Mouse (Mus musculus): ENCODE measurements around the gene Bcl2a1a. TPM values are rescaled to one million over a fixed set of nuclear protein-coding genes. Genes with fewer than 3 reads are reported as not detected.
"Not testable (repeated sequence)": the region's sequence is repeated elsewhere in the genome, so short reads cannot be mapped to it uniquely, and the experiment has no call there.

Bcl2a1a gene
- not detected in 2 replicates for polyA plus RNA-seq (2014; fragmentation: Nextera tagmentation; extraction: Ambion mirVana)

DNA sequence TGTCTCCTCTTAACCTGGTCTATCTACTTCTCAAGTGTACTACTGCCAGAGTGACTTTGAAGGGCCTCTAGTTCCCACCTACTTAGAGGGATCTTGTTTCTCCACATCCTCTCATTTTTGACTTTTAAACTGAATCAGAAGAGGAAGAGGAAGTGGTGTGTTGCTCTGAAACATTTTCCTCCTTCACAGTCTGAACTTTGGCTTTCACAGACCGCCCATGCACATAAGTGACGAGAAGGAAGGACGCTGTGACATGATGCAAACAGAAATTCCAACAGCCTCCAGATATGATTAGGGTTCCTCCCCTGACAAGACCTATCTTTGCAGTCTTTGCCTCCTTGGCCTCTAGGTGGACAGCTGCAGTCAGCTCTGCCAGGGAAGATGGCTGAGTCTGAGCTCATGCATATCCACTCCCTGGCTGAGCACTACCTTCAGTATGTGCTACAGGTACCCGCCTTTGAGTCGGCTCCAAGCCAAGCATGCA lies at the start of gene Bcl2a1a:
Gene Bcl2a1a (plus strand): TSS at position 231 of the 484 bp plus-strand sequence.
- DNase-seq (ENCODE audit: low spot score, missing footprints); ATAC-seq (ENCODE audit: low FRiP score); H3K4me3 ChIP-seq (ENCODE audit: low read depth, low read length); H3K27ac ChIP-seq (ENCODE audit: low read depth, low read length); H3K9me3 ChIP-seq (ENCODE audit: control insufficient read depth, low read length); H3K36me3 ChIP-seq (ENCODE audit: control insufficient read depth, insufficient read depth, low read length); H3K4me1 ChIP-seq (ENCODE audit: control insufficient read depth, insufficient read depth, low read length); H3K4me2 ChIP-seq; H3K27me3 ChIP-seq (ENCODE audit: control insufficient read depth, insufficient read depth, low read length); H3K9ac ChIP-seq (ENCODE audit: low read length): not testable (repeated sequence)
- 87% methylated on average over 5 of the region's 5 CpGs for WGBS

DNA sequence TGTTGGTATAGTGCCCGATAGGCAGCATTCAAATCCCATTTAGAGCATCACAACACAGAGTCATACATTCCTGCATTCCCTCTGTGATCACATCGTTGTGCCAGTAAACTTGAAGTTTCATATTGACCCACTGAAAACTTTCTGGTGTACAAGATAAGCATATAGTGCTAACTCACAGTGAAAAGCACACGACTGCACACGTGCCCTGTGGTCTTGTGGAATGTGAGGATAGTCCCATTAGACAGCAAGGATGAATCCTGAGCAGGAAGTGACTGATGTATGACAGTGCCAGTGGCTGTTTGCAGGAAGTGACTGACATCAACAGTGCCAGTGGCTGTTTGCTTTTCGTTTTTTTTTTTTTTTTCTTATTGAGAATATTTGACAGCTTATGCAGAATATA lies 40.1 kb upstream of the Bcl2a1a start:
- not testable (repeated sequence) for H3K4me2 ChIP-seq; DNase-seq (ENCODE audit: low spot score, missing footprints); H3K27ac ChIP-seq (ENCODE audit: low read depth, low read length); H3K36me3 ChIP-seq (ENCODE audit: control insufficient read depth, insufficient read depth, low read length); H3K27me3 ChIP-seq (ENCODE audit: control insufficient read depth, insufficient read depth, low read length); H3K4me3 ChIP-seq (ENCODE audit: low read depth, low read length); H3K9ac ChIP-seq (ENCODE audit: low read length); H3K4me1 ChIP-seq (ENCODE audit: control insufficient read depth, insufficient read depth, low read length); H3K9me3 ChIP-seq (ENCODE audit: control insufficient read depth, low read length); ATAC-seq (ENCODE audit: low FRiP score)
- 82% methylated on average over 4 of the region's 5 CpGs for WGBS

DNA sequence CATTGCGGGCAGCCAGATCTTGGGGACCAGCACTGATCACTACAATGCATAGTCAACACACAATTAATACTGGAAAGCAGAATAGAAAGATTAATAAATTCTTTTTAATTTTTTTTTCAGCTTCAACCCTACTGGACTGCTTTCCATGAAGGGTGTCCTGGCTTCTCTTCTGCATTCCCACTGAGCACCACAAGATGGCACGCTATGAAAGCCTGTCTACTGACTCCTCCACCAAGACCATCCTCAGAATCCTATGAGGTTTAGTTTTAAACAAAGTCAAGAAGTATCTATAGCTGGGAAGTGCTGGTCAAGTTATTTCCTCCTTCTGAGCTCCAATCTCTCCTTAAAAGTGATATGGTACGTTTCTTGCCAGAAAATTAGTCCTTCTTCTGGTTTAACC lies 18.4 kb upstream of the Bcl2a1a start:
- not testable (repeated sequence) for H3K27ac ChIP-seq (ENCODE audit: low read depth, low read length); H3K27me3 ChIP-seq (ENCODE audit: control insufficient read depth, insufficient read depth, low read length); H3K9ac ChIP-seq (ENCODE audit: low read length); ATAC-seq (ENCODE audit: low FRiP score); H3K4me1 ChIP-seq (ENCODE audit: control insufficient read depth, insufficient read depth, low read length); DNase-seq (ENCODE audit: low spot score, missing footprints); H3K4me2 ChIP-seq; H3K9me3 ChIP-seq (ENCODE audit: control insufficient read depth, low read length); H3K36me3 ChIP-seq (ENCODE audit: control insufficient read depth, insufficient read depth, low read length); H3K4me3 ChIP-seq (ENCODE audit: low read depth, low read length)
- 8% methylated on average over 1 of the region's 3 CpGs for WGBS

DNA sequence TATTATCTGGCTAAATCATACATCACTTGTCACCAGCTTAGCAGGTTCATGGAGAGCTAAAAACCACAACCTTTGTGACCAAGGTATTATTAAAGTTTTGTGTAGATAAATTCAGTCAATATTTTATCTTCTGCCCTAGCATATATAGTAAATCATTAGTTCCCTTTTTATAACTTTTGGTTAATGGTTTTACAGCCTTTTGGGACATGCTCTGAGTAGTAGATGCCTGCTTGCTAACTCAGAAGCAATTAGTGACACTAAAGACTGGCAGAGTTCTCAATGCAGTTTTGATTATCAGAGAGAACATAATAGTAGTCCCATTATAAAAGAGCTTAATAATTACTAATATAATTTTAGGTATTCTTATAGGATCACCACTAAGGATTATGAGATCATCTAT lies 5.2 kb upstream of the Bcl2a1a start:
- not testable (repeated sequence) for H3K27me3 ChIP-seq (ENCODE audit: control insufficient read depth, insufficient read depth, low read length); H3K4me1 ChIP-seq (ENCODE audit: control insufficient read depth, insufficient read depth, low read length); H3K27ac ChIP-seq (ENCODE audit: low read depth, low read length)

GRCm38 (mm10) chr9:88953151-88953550 lies 3.5 kb upstream of the Bcl2a1a start:
- H3K9ac ChIP-seq (ENCODE audit: low read length); ATAC-seq (ENCODE audit: low FRiP score): not testable (repeated sequence)

More for the DNA sequence above, 5.2 kb upstream of the Bcl2a1a start:
- not testable (repeated sequence) for H3K9me3 ChIP-seq (ENCODE audit: control insufficient read depth, low read length); H3K4me3 ChIP-seq (ENCODE audit: low read depth, low read length); DNase-seq (ENCODE audit: low spot score, missing footprints); H3K4me2 ChIP-seq; ATAC-seq (ENCODE audit: low FRiP score); H3K9ac ChIP-seq (ENCODE audit: low read length); H3K36me3 ChIP-seq (ENCODE audit: control insufficient read depth, insufficient read depth, low read length)

DNA sequence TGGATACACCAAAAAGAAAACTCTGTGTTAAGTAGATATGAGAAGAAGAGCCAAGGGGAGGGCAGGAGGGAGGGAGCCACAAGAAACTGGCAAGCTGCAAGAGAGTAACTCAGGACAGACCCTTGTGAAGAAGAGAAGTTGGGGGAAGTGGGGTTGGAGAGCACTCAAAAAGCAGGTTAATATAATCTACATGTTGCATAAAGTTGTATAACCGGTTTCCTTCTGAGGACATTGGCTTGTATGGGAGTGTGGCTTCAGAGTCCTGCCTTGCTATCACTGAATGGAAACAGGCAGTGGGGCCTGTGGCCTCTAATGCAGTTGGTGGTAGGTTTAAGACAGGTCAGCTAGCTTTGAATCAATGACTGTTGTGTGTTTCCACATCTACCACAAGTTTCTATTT lies 1.5 kb upstream of the Bcl2a1a start:
- WGBS, result 100% methylated on average over 1 of the region's 1 CpGs
- not testable (repeated sequence) for ATAC-seq (ENCODE audit: low FRiP score)

More at GRCm38 (mm10) chr9:88953151-88953550, 3.5 kb upstream of the Bcl2a1a start:
- H3K27ac ChIP-seq (ENCODE audit: low read depth, low read length); DNase-seq (ENCODE audit: low spot score, missing footprints); H3K36me3 ChIP-seq (ENCODE audit: control insufficient read depth, insufficient read depth, low read length); H3K4me3 ChIP-seq (ENCODE audit: low read depth, low read length); H3K27me3 ChIP-seq (ENCODE audit: control insufficient read depth, insufficient read depth, low read length); H3K9me3 ChIP-seq (ENCODE audit: control insufficient read depth, low read length); H3K4me1 ChIP-seq (ENCODE audit: control insufficient read depth, insufficient read depth, low read length); H3K4me2 ChIP-seq: not testable (repeated sequence)

GRCm38 (mm10) chr9:88956035-88956434 lies 665 bp upstream of the Bcl2a1a start:
- not testable (repeated sequence) for H3K4me1 ChIP-seq (ENCODE audit: control insufficient read depth, insufficient read depth, low read length); H3K36me3 ChIP-seq (ENCODE audit: control insufficient read depth, insufficient read depth, low read length); H3K4me2 ChIP-seq; ATAC-seq (ENCODE audit: low FRiP score); H3K4me3 ChIP-seq (ENCODE audit: low read depth, low read length); H3K27me3 ChIP-seq (ENCODE audit: control insufficient read depth, insufficient read depth, low read length); DNase-seq (ENCODE audit: low spot score, missing footprints); H3K9ac ChIP-seq (ENCODE audit: low read length); H3K27ac ChIP-seq (ENCODE audit: low read depth, low read length); H3K9me3 ChIP-seq (ENCODE audit: control insufficient read depth, low read length)
- WGBS, result 91% methylated on average over 2 of the region's 4 CpGs

More for the DNA sequence above, 1.5 kb upstream of the Bcl2a1a start:
- H3K36me3 ChIP-seq (ENCODE audit: control insufficient read depth, insufficient read depth, low read length); H3K9me3 ChIP-seq (ENCODE audit: control insufficient read depth, low read length); H3K27me3 ChIP-seq (ENCODE audit: control insufficient read depth, insufficient read depth, low read length); H3K4me2 ChIP-seq; DNase-seq (ENCODE audit: low spot score, missing footprints); H3K27ac ChIP-seq (ENCODE audit: low read depth, low read length); H3K9ac ChIP-seq (ENCODE audit: low read length); H3K4me1 ChIP-seq (ENCODE audit: control insufficient read depth, insufficient read depth, low read length); H3K4me3 ChIP-seq (ENCODE audit: low read depth, low read length): not testable (repeated sequence)

DNA sequence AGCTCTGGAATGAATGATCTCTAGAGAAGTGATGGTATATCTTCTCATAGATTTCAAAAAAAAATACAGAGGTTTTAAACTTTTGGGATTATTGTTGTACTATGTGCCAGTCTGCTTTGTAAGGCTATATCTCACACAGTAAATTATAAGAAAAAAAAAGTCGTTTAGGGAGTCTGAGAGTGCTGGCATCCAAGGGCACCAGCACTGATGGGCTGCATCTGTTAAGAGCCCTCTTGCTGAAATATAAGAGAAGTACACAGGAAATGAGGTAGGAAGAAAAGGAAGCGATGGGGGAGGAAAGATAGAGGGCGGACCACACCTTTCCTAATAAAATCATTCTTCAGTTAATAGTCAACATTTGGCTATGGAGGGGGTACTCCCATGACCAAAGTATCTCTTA lies 2.2 kb downstream of the Bcl2a1a start:
- Histone ChIP-seq H3K9me3 (ENCODE audit: control insufficient read depth, low read length) (no peaks in the 10 kb centered on the region), H3K27me3 (ENCODE audit: control insufficient read depth, insufficient read depth, low read length) (no peaks in the 10 kb centered on the region), H3K4me2 (no peak overlapping the region), H3K4me3 (ENCODE audit: low read depth, low read length) (no peak overlapping the region), H3K36me3 (ENCODE audit: control insufficient read depth, insufficient read depth, low read length) (no peaks in the 10 kb centered on the region), H3K4me1 (ENCODE audit: control insufficient read depth, insufficient read depth, low read length) (no peaks in the 10 kb centered on the region), H3K9ac (ENCODE audit: low read length) (no peak overlapping the region), H3K27ac (ENCODE audit: low read depth, low read length) (no peak overlapping the region)
- DNase-seq (ENCODE audit: low spot score, missing footprints) (no peak), ATAC-seq (ENCODE audit: low FRiP score) (no peak)
- 86% methylated on average over 3 of the region's 3 CpGs for WGBS

DNA sequence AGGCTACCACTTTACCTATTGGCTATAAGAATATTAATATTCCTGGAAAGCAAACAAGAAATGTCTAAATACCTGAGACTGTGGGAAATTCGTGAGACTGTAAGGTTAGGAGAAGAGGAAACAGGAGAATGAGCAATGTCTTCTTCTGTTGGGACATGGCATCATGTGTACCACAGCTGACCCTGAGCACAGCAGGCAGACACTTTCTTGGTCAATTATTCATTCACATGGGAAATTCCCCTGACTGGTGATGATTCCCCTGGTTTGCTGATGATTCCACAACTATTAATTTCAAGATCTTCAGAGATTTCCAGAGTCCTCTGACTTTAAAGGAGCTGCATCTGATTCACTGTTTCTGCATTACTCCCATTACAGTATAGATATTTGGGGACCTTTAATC lies 3.3 kb downstream of the Bcl2a1a start:
- H3K4me2 ChIP-seq; H3K9ac ChIP-seq (ENCODE audit: low read length); H3K27ac ChIP-seq (ENCODE audit: low read depth, low read length); H3K9me3 ChIP-seq (ENCODE audit: control insufficient read depth, low read length); H3K36me3 ChIP-seq (ENCODE audit: control insufficient read depth, insufficient read depth, low read length); H3K4me3 ChIP-seq (ENCODE audit: low read depth, low read length); DNase-seq (ENCODE audit: low spot score, missing footprints); H3K4me1 ChIP-seq (ENCODE audit: control insufficient read depth, insufficient read depth, low read length); ATAC-seq (ENCODE audit: low FRiP score); H3K27me3 ChIP-seq (ENCODE audit: control insufficient read depth, insufficient read depth, low read length): not testable (repeated sequence)
- 60% methylated on average over 1 of the region's 1 CpGs for WGBS

- H3K36me3 ChIP-seq (ENCODE audit: control insufficient read depth, insufficient read depth, low read length); H3K4me3 ChIP-seq (ENCODE audit: low read depth, low read length); H3K4me1 ChIP-seq (ENCODE audit: control insufficient read depth, insufficient read depth, low read length); H3K4me2 ChIP-seq; H3K9ac ChIP-seq (ENCODE audit: low read length); ATAC-seq (ENCODE audit: low FRiP score); H3K27ac ChIP-seq (ENCODE audit: low read depth, low read length); DNase-seq (ENCODE audit: low spot score, missing footprints); H3K27me3 ChIP-seq (ENCODE audit: control insufficient read depth, insufficient read depth, low read length); H3K9me3 ChIP-seq (ENCODE audit: control insufficient read depth, low read length): not testable (repeated sequence)
- WGBS, result no CpG with 5 or more reads among the region's 6 CpGs
Measured at GRCm38 (mm10) chr9:88966462-88966861, 9.8 kb downstream of the Bcl2a1a start.

Measured in midbrain, embryonic 11.5 days (tissue).